Mouse (Mus musculus) hindbrain, embryonic 13.5 days (tissue): Measurements from ENCODE around the gene Rps29. TPM values are rescaled to one million over a fixed set of nuclear protein-coding genes. Genes with fewer than 3 reads are reported as not detected.
"Not testable (repeated sequence)": the region's sequence is repeated elsewhere in the genome, so short reads cannot be mapped to it uniquely, and the experiment has no call there.

Experiments
- ATAC-seq: fragments of 200-750 bp; cut with Nextera tagmentation; 2 replicates; pipeline ENCODE4 v1.8.0; 2017; ENCODE audit warnings: moderate TSS enrichment; ENCODE audit not compliant: low FRiP score
- H3K27ac ChIP-seq: fragments of 300-500 bp; sonication (generic); 2 replicates; pipeline ENCODE4 v1.5.1; 2015; ENCODE audit warnings: inconsistent platforms, mild to moderate bottlenecking, moderate library complexity
- H3K27me3 ChIP-seq: fragments of 300-500 bp; sonication (generic); 2 replicates; pipeline ENCODE4 v1.6.1; 2015; ENCODE audit warnings: mild to moderate bottlenecking, inconsistent platforms
- H3K36me3 ChIP-seq: fragments of 300-500 bp; sonication (generic); 2 replicates; pipeline ENCODE4 v1.6.1; 2015; ENCODE audit warnings: mild to moderate bottlenecking, inconsistent platforms
- H3K4me1 ChIP-seq: fragments of 300-500 bp; sonication (generic); replicated peaks from 2 replicates; pipeline ENCODE4 v1.6.1; 2015; ENCODE audit warnings: inconsistent platforms
- H3K4me2 ChIP-seq: fragments of 300-500 bp; sonication (generic); 2 replicates; pipeline ENCODE4 v1.6.1; 2015; ENCODE audit warnings: inconsistent platforms, mild to moderate bottlenecking, moderate library complexity
- H3K4me3 ChIP-seq: fragments of 300-500 bp; sonication (generic); 2 replicates; pipeline ENCODE4 v1.5.1; 2015; ENCODE audit warnings: mild to moderate bottlenecking, inconsistent platforms
- H3K9ac ChIP-seq: fragments of 300-500 bp; sonication (generic); 2 replicates; pipeline ENCODE4 v1.6.1; 2015; ENCODE audit warnings: mild to moderate bottlenecking, inconsistent platforms
- H3K9me3 ChIP-seq: fragments of 300-500 bp; sonication (generic); 2 replicates; pipeline ENCODE4 v1.6.1; 2016; ENCODE audit warnings: inconsistent platforms
- WGBS: fragments of 180-500 bp; shearing (Covaris S2); methylation state at CpG from one replicate; pipeline ENCODE4 v1.1.7; 2015; 5-methylcytosine and 5-hydroxymethylcytosine counted together
- polyA plus RNA-seq: library from polyadenylated mRNA; unstranded; fragments of >200 nt; fragmentation: Nextera tagmentation; extraction: Ambion mirVana; gene quantifications from 2 replicates; pipeline ENCODE4 v1.2.1, GENCODE M21; 2015

The Rps29 gene
- polyA plus RNA-seq, 1 experiment from 2014 or later, result 1,397 TPM

- ATAC-seq, result peak; percentile 94
- Histone ChIP-seq H3K4me2 (peak within 1 kb of the TSS; percentile 97), H3K4me3 (peak within 1 kb of the TSS; percentile 66), H3K4me1 (peaks cover 9% of the 10 kb centered on the region), H3K27me3 (no peaks in the 10 kb centered on the region), H3K36me3 (no peaks in the 10 kb centered on the region), H3K9ac (peak within 1 kb of the TSS; percentile 72), H3K9me3 (no peaks in the 10 kb centered on the region), H3K27ac (peak within 1 kb of the TSS; percentile 77)
- WGBS, result under 1% methylated on average over 40 of the region's 40 CpGs
Measured at GRCm38 (mm10) chr12:69168461-69169106, 9.6 kb upstream of the Rps29 start, which contains the start of gene Lrr1. TSS of gene Lrr1 (plus strand) at chr12:69168814.

- ATAC-seq, result peak; percentile 73
- peak overlapping the region; percentile 77 for H3K27ac ChIP-seq
- H3K27me3 ChIP-seq, result no peaks in the 10 kb centered on the region
- H3K9ac ChIP-seq, result peak overlapping the region; percentile 72
- peak overlapping the region; percentile 66 for H3K4me3 ChIP-seq
- no peaks in the 10 kb centered on the region for H3K36me3 ChIP-seq
- WGBS, result 7% methylated on average over 18 of the region's 18 CpGs
- peaks cover 9% of the 10 kb centered on the region for H3K4me1 ChIP-seq
- peak overlapping the region; percentile 97 for H3K4me2 ChIP-seq
- no peaks in the 10 kb centered on the region for H3K9me3 ChIP-seq
Measured at GRCm38 (mm10) chr12:69167656-69168460, 8.9 kb upstream of the Rps29 start.

GRCm38 (mm10) chr12:69166861-69167581, 8.0 kb upstream of the Rps29 start:
- not testable (repeated sequence) for H3K4me2 ChIP-seq, H3K9ac ChIP-seq, ATAC-seq, H3K36me3 ChIP-seq, H3K27me3 ChIP-seq, H3K9me3 ChIP-seq, H3K4me3 ChIP-seq, H3K4me1 ChIP-seq, H3K27ac ChIP-seq
- WGBS, result 72% methylated on average over 8 of the region's 8 CpGs

GRCm38 (mm10) chr12:69164904-69165303, 5.9 kb upstream of the Rps29 start:
- Histone ChIP-seq H3K36me3 (no peaks in the 10 kb centered on the region), H3K27ac (no peak overlapping the region), H3K4me2 (no peak overlapping the region), H3K27me3 (no peaks in the 10 kb centered on the region), H3K9ac (no peak overlapping the region), H3K9me3 (no peaks in the 10 kb centered on the region), H3K4me3 (no peak overlapping the region), H3K4me1 (peaks cover 9% of the 10 kb centered on the region)
- no peak for ATAC-seq
- 64% methylated on average over 3 of the region's 3 CpGs for WGBS

- not testable (repeated sequence) for H3K4me2 ChIP-seq, H3K27me3 ChIP-seq, ATAC-seq, H3K27ac ChIP-seq, H3K36me3 ChIP-seq, H3K9me3 ChIP-seq, H3K4me3 ChIP-seq, H3K9ac ChIP-seq, H3K4me1 ChIP-seq
- WGBS, result 89% methylated on average over 4 of the region's 4 CpGs
Measured at GRCm38 (mm10) chr12:69163586-69163985, 4.6 kb upstream of the Rps29 start.

- Histone ChIP-seq H3K4me1 (peaks cover 15% of the 10 kb centered on the region), H3K36me3 (peaks cover 18% of the 10 kb centered on the region)
- 83% methylated on average over 2 of the region's 2 CpGs for WGBS
- H3K9me3 ChIP-seq, H3K4me3 ChIP-seq, H3K27me3 ChIP-seq, ATAC-seq, H3K27ac ChIP-seq, H3K9ac ChIP-seq, H3K4me2 ChIP-seq: not testable (repeated sequence)
Measured at GRCm38 (mm10) chr12:69160677-69161076, 1.7 kb upstream of the Rps29 start.

DNA sequence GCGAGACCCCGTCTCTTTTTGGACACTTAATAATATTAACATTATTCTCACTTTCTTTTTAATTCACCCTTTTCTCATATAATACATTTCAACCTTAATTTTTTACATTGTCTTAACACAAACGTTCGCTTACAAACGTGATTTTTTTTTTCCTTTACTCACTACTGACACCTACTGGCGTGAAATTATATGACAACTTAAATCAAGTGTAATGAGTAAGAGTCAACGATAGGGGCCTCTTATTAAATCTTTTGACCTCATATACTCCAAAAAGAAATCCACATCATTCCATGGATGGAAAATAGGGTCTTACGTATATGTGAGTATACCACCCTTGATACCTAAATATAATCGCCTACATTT, 573 bp upstream of the Rps29 start:
- Histone ChIP-seq H3K9ac (no peak overlapping the region), H3K9me3 (no peaks in the 10 kb centered on the region), H3K4me2 (peak overlapping the region; percentile 30), H3K27ac (no peak overlapping the region), H3K4me3 (peak overlapping the region; percentile 19), H3K36me3 (peaks cover 24% of the 10 kb centered on the region), H3K4me1 (peaks cover 15% of the 10 kb centered on the region), H3K27me3 (no peaks in the 10 kb centered on the region)
- no peak; the same call in 1 of the 2 replicates for ATAC-seq
- WGBS, result 6% methylated on average over 9 of the region's 9 CpGs

GRCm38 (mm10) chr12:69158366-69158764, 621 bp downstream of the Rps29 start:
- Histone ChIP-seq H3K27me3 (no peaks in the 10 kb centered on the region), H3K4me2 (peak overlapping the region; percentile 75), H3K36me3 (peaks cover 24% of the 10 kb centered on the region), H3K4me1 (peaks cover 15% of the 10 kb centered on the region), H3K4me3 (peak overlapping the region; percentile 72), H3K27ac (peak overlapping the region; percentile 96), H3K9ac (peak overlapping the region; percentile 91), H3K9me3 (no peaks in the 10 kb centered on the region)
- no peak for ATAC-seq
- under 1% methylated on average over 19 of the region's 19 CpGs for WGBS

- 95% methylated on average over 2 of the region's 2 CpGs for WGBS
- H3K4me3 ChIP-seq, result peak overlapping the region; percentile 72; the same call in 1 of the 2 replicates
- ATAC-seq, result no peak
- H3K9ac ChIP-seq, result no peak overlapping the region
- H3K4me1 ChIP-seq, result peaks cover 15% of the 10 kb centered on the region
- no peak overlapping the region for H3K27ac ChIP-seq
- H3K9me3 ChIP-seq, result no peaks in the 10 kb centered on the region
- H3K36me3 ChIP-seq, result peaks cover 24% of the 10 kb centered on the region
- peak overlapping the region; percentile 75; the same call in 1 of the 2 replicates for H3K4me2 ChIP-seq
- no peaks in the 10 kb centered on the region for H3K27me3 ChIP-seq
Measured at GRCm38 (mm10) chr12:69157107-69157506, 1.9 kb downstream of the Rps29 start.

DNA sequence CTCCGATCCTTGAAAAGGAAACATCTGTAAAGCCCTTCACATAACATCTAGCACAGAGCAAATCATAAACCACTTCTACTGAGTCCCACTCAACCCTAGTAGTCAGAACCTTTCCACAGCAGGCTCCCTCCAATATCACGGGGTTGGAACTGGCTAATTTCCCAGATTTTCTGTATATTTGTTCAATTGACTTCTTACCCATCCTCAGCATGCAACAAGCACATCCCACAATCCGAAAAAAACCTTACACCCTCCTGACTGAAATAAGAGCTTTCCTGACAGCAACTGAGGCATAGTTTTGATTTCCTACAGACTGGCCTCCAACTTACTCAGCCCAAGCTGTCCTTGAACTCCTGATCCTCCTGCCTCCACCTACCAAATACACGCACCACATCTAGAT, 2.5 kb downstream of the Rps29 start:
- Histone ChIP-seq H3K9me3 (no peaks in the 10 kb centered on the region), H3K4me1 (peaks cover 15% of the 10 kb centered on the region), H3K27ac (no peak overlapping the region), H3K4me2 (no peak overlapping the region), H3K27me3 (no peaks in the 10 kb centered on the region), H3K9ac (no peak overlapping the region), H3K36me3 (peaks cover 24% of the 10 kb centered on the region), H3K4me3 (no peak overlapping the region)
- WGBS, result 79% methylated on average over 4 of the region's 4 CpGs
- ATAC-seq, result no peak

GRCm38 (mm10) chr12:69155923-69156322, 3.1 kb downstream of the Rps29 start:
- ATAC-seq, result no peak
- Histone ChIP-seq H3K4me2 (no peak overlapping the region), H3K9ac (no peak overlapping the region)

GRCm38 (mm10) chr12:69150049-69150448, 8.9 kb downstream of the Rps29 start:
- peak overlapping the region; percentile 31 for H3K4me2 ChIP-seq
- ATAC-seq, result peak; percentile 62; the same call in 1 of the 2 replicates

More at GRCm38 (mm10) chr12:69155923-69156322, 3.1 kb downstream of the Rps29 start:
- peaks cover 15% of the 10 kb centered on the region for H3K4me1 ChIP-seq
- H3K27me3 ChIP-seq, result no peaks in the 10 kb centered on the region
- H3K4me3 ChIP-seq, result no peak overlapping the region
- WGBS, result 85% methylated on average over 2 of the region's 2 CpGs
- H3K27ac ChIP-seq, result no peak overlapping the region
- H3K36me3 ChIP-seq, result peaks cover 24% of the 10 kb centered on the region
- no peaks in the 10 kb centered on the region for H3K9me3 ChIP-seq

More at GRCm38 (mm10) chr12:69150049-69150448, 8.9 kb downstream of the Rps29 start:
- Histone ChIP-seq H3K9ac (no peak overlapping the region), H3K36me3 (peaks cover 2% of the 10 kb centered on the region; the same call in 1 of the 2 replicates), H3K4me1 (no peaks in the 10 kb centered on the region), H3K27me3 (no peaks in the 10 kb centered on the region), H3K9me3 (no peaks in the 10 kb centered on the region), H3K4me3 (no peak overlapping the region), H3K27ac (peak overlapping the region; percentile 10; the same call in 1 of the 2 replicates)
- 74% methylated on average over 13 of the region's 13 CpGs for WGBS
